Mouse (Mus musculus) midbrain, embryonic 11.5 days (tissue): ENCODE data around the gene 1500015O10Rik. TPM values are rescaled to one million over a fixed set of nuclear protein-coding genes. Genes with fewer than 3 reads are reported as not detected.

ENCODE experiments used
- ATAC-seq: fragments of 200-750 bp; cut with Nextera tagmentation; 2 replicates; pipeline ENCODE4 v1.8.0; 2017; ENCODE audit warnings: moderate TSS enrichment, moderate library complexity; ENCODE audit not compliant: low FRiP score
- DNase-seq: peaks from one replicate; pipeline ENCODE4 v3.0.0; 2015; ENCODE audit warnings: low spot score; ENCODE audit errors: missing footprints
- H3K27ac ChIP-seq: fragments of 300-500 bp; sonication (generic); 2 replicates; pipeline ENCODE4 v1.5.1; 2014; ENCODE audit warnings: low read depth, low read length
- H3K27me3 ChIP-seq: fragments of 300-500 bp; sonication (generic); 2 replicates; pipeline ENCODE4 v1.6.1; 2014; ENCODE audit warnings: mild to moderate bottlenecking, low read length, moderate library complexity, mixed read lengths; ENCODE audit not compliant: control insufficient read depth, insufficient read depth
- H3K36me3 ChIP-seq: fragments of 300-500 bp; sonication (generic); 2 replicates; pipeline ENCODE4 v1.6.1; 2014; ENCODE audit warnings: mild to moderate bottlenecking, low read length, moderate library complexity, mixed read lengths; ENCODE audit not compliant: control insufficient read depth, insufficient read depth
- H3K4me1 ChIP-seq: fragments of 300-500 bp; sonication (generic); 2 replicates; pipeline ENCODE4 v1.6.1; 2014; ENCODE audit warnings: low read length; ENCODE audit not compliant: control insufficient read depth, insufficient read depth
- H3K4me2 ChIP-seq: fragments of 300-500 bp; sonication (generic); 2 replicates; pipeline ENCODE4 v1.6.1; 2014; ENCODE audit warnings: mild to moderate bottlenecking, moderate library complexity
- H3K4me3 ChIP-seq: fragments of 300-500 bp; sonication (generic); 2 replicates; pipeline ENCODE4 v1.5.1; 2014; ENCODE audit warnings: low read depth, low read length
- H3K9ac ChIP-seq: fragments of 300-500 bp; sonication (generic); 2 replicates; pipeline ENCODE4 v1.6.1; 2014; ENCODE audit warnings: low read length
- H3K9me3 ChIP-seq: fragments of 300-500 bp; sonication (generic); 2 replicates; pipeline ENCODE4 v1.6.1; 2016; ENCODE audit warnings: low read length; ENCODE audit not compliant: control insufficient read depth
- WGBS: fragments of 180-500 bp; shearing (Covaris S2); extraction: QIAGEN DNeasy Blood & Tissue Kit; methylation state at CpG from one replicate; pipeline ENCODE4 v1.1.7; 2014; 5-methylcytosine and 5-hydroxymethylcytosine counted together
- polyA plus RNA-seq: library from polyadenylated mRNA; unstranded; fragments of >200 nt; fragmentation: Nextera tagmentation; extraction: Ambion mirVana; gene quantifications from 2 replicates; pipeline ENCODE4 v1.2.1, GENCODE M21; 2014

The 1500015O10Rik gene
- polyA plus RNA-seq, 1 experiment from 2014 or later, result 0.45 TPM

GRCm38 (mm10) chr1:43768385-43768990 lies 38.1 kb downstream of the 1500015O10Rik start:
- Histone ChIP-seq H3K4me3 (no peak overlapping the region), H3K9me3 (no peaks in the 10 kb centered on the region), H3K36me3 (peaks cover 4% of the 10 kb centered on the region; the same call in 1 of the 2 replicates), H3K27me3 (no peaks in the 10 kb centered on the region), H3K9ac (no peak overlapping the region), H3K4me1 (no peaks in the 10 kb centered on the region), H3K4me2 (no peak overlapping the region), H3K27ac (no peak overlapping the region)
- ATAC-seq (no peak), DNase-seq (no peak)
- WGBS, result 85% methylated on average over 4 of the region's 4 CpGs

GRCm38 (mm10) chr1:43769348-43769747 lies 38.9 kb downstream of the 1500015O10Rik start:
- ATAC-seq (no peak), DNase-seq (no peak)
- 76% methylated on average over 1 of the region's 1 CpGs for WGBS
- Histone ChIP-seq H3K4me2 (no peak overlapping the region), H3K27ac (no peak overlapping the region), H3K4me1 (no peaks in the 10 kb centered on the region), H3K4me3 (no peak overlapping the region), H3K9me3 (no peaks in the 10 kb centered on the region), H3K27me3 (no peaks in the 10 kb centered on the region), H3K36me3 (peaks cover 4% of the 10 kb centered on the region; the same call in 1 of the 2 replicates), H3K9ac (no peak overlapping the region)

DNA sequence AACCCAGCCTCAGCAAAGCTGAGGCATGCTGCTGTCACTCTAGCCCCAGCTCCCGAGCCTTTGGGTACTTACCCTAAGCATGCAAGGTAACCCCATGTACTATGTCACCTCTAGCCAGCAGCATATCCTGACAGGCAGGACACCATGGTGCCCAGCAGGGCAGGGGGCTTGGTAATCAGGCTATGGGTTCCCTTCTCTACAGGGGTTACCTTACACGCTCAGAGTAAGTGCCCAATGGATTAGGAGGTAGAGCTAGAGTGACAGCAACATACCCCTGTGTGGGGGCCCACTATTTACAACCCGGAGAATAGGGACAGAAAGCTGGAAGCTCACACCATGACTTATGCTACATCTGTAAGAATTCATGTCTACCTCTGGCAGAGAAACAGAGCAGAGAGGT lies 39.6 kb downstream of the 1500015O10Rik start:
- H3K36me3 ChIP-seq, result no peaks in the 10 kb centered on the region
- H3K27me3 ChIP-seq, result no peaks in the 10 kb centered on the region
- 91% methylated on average over 3 of the region's 3 CpGs for WGBS
- DNase-seq (no peak), ATAC-seq (no peak)
- no peaks in the 10 kb centered on the region for H3K9me3 ChIP-seq
- no peak overlapping the region for H3K4me3 ChIP-seq
- no peak overlapping the region for H3K4me2 ChIP-seq
- no peak overlapping the region for H3K9ac ChIP-seq
- no peaks in the 10 kb centered on the region for H3K4me1 ChIP-seq
- no peak overlapping the region for H3K27ac ChIP-seq

DNA sequence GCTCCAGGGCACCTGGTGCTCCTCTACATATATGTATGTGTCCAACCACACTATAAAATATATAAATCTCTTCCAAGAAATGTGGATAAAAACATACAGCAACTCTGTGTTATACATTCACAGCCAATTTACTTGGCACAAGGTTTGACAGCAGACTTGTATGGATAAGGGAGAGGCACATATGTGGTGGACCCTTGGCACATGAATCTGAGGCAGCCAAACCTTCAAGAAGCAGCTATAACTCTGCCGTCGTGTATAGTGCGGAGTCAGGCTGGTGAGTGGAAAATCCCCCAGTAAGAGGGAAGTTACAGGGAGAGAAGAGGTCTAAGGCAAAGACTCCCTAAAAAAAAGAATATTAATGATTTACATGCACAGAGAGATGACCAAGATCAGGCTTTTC lies 42.3 kb downstream of the 1500015O10Rik start:
- Histone ChIP-seq H3K4me2 (no peak overlapping the region), H3K9me3 (no peaks in the 10 kb centered on the region), H3K9ac (no peak overlapping the region), H3K4me3 (no peak overlapping the region), H3K27me3 (no peaks in the 10 kb centered on the region), H3K36me3 (no peaks in the 10 kb centered on the region), H3K27ac (no peak overlapping the region), H3K4me1 (no peaks in the 10 kb centered on the region)
- DNase-seq, result no peak
- 96% methylated on average over 3 of the region's 3 CpGs for WGBS
- ATAC-seq, result no peak

GRCm38 (mm10) chr1:43774126-43774525 lies 43.7 kb downstream of the 1500015O10Rik start:
- Histone ChIP-seq H3K4me2 (no peak overlapping the region), H3K4me3 (no peak overlapping the region), H3K27ac (no peak overlapping the region), H3K9me3 (no peaks in the 10 kb centered on the region), H3K36me3 (peaks cover 6% of the 10 kb centered on the region; the same call in 1 of the 2 replicates), H3K9ac (no peak overlapping the region), H3K27me3 (no peaks in the 10 kb centered on the region), H3K4me1 (no peaks in the 10 kb centered on the region)
- no peak for ATAC-seq
- DNase-seq, result no peak
- 90% methylated on average over 4 of the region's 4 CpGs for WGBS

- 98% methylated on average over 3 of the region's 3 CpGs for WGBS
- H3K4me2 ChIP-seq, result no peak overlapping the region
- no peaks in the 10 kb centered on the region for H3K4me1 ChIP-seq
- H3K27me3 ChIP-seq, result no peaks in the 10 kb centered on the region
- H3K9me3 ChIP-seq, result no peaks in the 10 kb centered on the region
- no peak overlapping the region for H3K27ac ChIP-seq
- DNase-seq (no peak), ATAC-seq (no peak)
- H3K36me3 ChIP-seq, result peaks cover 8% of the 10 kb centered on the region; the same call in 1 of the 2 replicates
- no peak overlapping the region for H3K4me3 ChIP-seq
- no peak overlapping the region for H3K9ac ChIP-seq
Measured at GRCm38 (mm10) chr1:43776106-43776505, 45.7 kb downstream of the 1500015O10Rik start.

GRCm38 (mm10) chr1:43781195-43781594 lies 50.8 kb downstream of the 1500015O10Rik start:
- Histone ChIP-seq H3K9ac (no peak overlapping the region), H3K36me3 (peaks cover 8% of the 10 kb centered on the region; the same call in 1 of the 2 replicates), H3K4me2 (no peak overlapping the region), H3K9me3 (no peaks in the 10 kb centered on the region), H3K4me1 (no peaks in the 10 kb centered on the region), H3K27me3 (no peaks in the 10 kb centered on the region), H3K27ac (no peak overlapping the region), H3K4me3 (no peak overlapping the region)
- ATAC-seq, result no peak
- no peak for DNase-seq
- WGBS, result 81% methylated on average over 2 of the region's 2 CpGs

DNA sequence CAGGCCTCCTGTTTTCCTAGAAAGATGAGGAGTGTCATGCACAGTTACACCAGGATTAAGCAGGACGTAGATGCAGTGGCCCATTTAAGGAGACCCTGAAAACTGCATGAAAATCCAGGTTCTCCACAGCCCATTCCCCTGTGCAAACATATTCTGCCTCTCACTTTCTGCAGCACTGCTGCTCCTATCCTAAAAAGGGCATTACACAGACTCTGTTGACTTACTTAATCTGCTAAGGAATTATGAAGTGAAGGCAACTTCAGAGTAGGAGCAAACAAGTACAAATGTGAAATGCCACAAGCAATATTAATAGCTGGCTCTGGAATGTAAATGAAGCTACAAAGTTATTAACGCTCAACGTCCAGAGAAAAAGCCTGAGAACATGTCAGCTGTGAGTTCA lies 51.3 kb downstream of the 1500015O10Rik start:
- H3K27me3 ChIP-seq, result no peaks in the 10 kb centered on the region
- no peak overlapping the region for H3K9ac ChIP-seq
- no peak overlapping the region for H3K4me3 ChIP-seq
- 83% methylated on average over 3 of the region's 3 CpGs for WGBS
- no peak overlapping the region for H3K27ac ChIP-seq
- H3K4me1 ChIP-seq, result no peaks in the 10 kb centered on the region
- H3K4me2 ChIP-seq, result no peak overlapping the region
- H3K36me3 ChIP-seq, result peaks cover 8% of the 10 kb centered on the region; the same call in 1 of the 2 replicates
- H3K9me3 ChIP-seq, result no peaks in the 10 kb centered on the region
- ATAC-seq (no peak), DNase-seq (no peak)

GRCm38 (mm10) chr1:43782680-43783079 lies 52.3 kb downstream of the 1500015O10Rik start:
- no peaks in the 10 kb centered on the region for H3K27me3 ChIP-seq
- no peaks in the 10 kb centered on the region for H3K4me1 ChIP-seq
- H3K27ac ChIP-seq, result no peak overlapping the region
- H3K4me3 ChIP-seq, result no peak overlapping the region
- H3K9me3 ChIP-seq, result no peaks in the 10 kb centered on the region
- WGBS, result 88% methylated on average over 3 of the region's 3 CpGs
- H3K36me3 ChIP-seq, result peaks cover 8% of the 10 kb centered on the region; the same call in 1 of the 2 replicates
- DNase-seq (no peak), ATAC-seq (no peak)
- H3K4me2 ChIP-seq, result no peak overlapping the region
- H3K9ac ChIP-seq, result no peak overlapping the region
